Mouse (Mus musculus) layer of hippocampus, adult 9-11 months (tissue): ENCODE measurements around the gene Elf2.
"Not testable (repeated sequence)": the region's sequence is repeated elsewhere in the genome, so short reads cannot be mapped to it uniquely, and the experiment has no call there.

Source experiments
- DNase-seq: peaks from one replicate; pipeline ENCODE4 v3.0.0; 2022

The Elf2 gene

GRCm38 (mm10) chr3:51230146-51230835 lies 110.2 kb downstream of the Elf2 start:
- no peak for DNase-seq

- peak; percentile 25 for DNase-seq
Measured at GRCm38 (mm10) chr3:51229226-51229625, 111.2 kb downstream of the Elf2 start.

GRCm38 (mm10) chr3:51228821-51229205 lies 111.7 kb downstream of the Elf2 start:
- peak; percentile 75 for DNase-seq

GRCm38 (mm10) chr3:51228038-51228820 lies 112.2 kb downstream of the Elf2 start:
- DNase-seq: no peak

GRCm38 (mm10) chr3:51226601-51227000 lies 113.9 kb downstream of the Elf2 start:
- no peak for DNase-seq

GRCm38 (mm10) chr3:51225979-51226378 lies 114.5 kb downstream of the Elf2 start:
- DNase-seq: no peak

GRCm38 (mm10) chr3:51225226-51225750 lies 115.2 kb downstream of the Elf2 start:
- DNase-seq: no peak

GRCm38 (mm10) chr3:51224363-51225225 lies 115.9 kb downstream of the Elf2 start, which contains the start of gene Noct:
TSS of gene Noct (plus strand) at chr3:51224447.
- DNase-seq: peak; percentile 86

- no peak for DNase-seq
Measured at GRCm38 (mm10) chr3:51223556-51223955, 116.9 kb downstream of the Elf2 start.

GRCm38 (mm10) chr3:51222834-51223460 lies 117.5 kb downstream of the Elf2 start:
- DNase-seq: no peak

- no peak for DNase-seq
Measured at GRCm38 (mm10) chr3:51222302-51222701, 118.2 kb downstream of the Elf2 start.

- no peak for DNase-seq
Measured at GRCm38 (mm10) chr3:51221847-51222246, 118.6 kb downstream of the Elf2 start.

GRCm38 (mm10) chr3:51220846-51221245 lies 119.6 kb downstream of the Elf2 start:
- no peak for DNase-seq

- DNase-seq: no peak
Measured at GRCm38 (mm10) chr3:51219213-51219612, 121.2 kb downstream of the Elf2 start.

- DNase-seq: not testable (repeated sequence)
Measured at GRCm38 (mm10) chr3:51218385-51218784, 122.1 kb downstream of the Elf2 start.

GRCm38 (mm10) chr3:51216351-51216750 lies 124.1 kb downstream of the Elf2 start:
- DNase-seq: not testable (repeated sequence)

GRCm38 (mm10) chr3:51215681-51216080 lies 124.8 kb downstream of the Elf2 start:
- DNase-seq: no peak

- no peak for DNase-seq
Measured at GRCm38 (mm10) chr3:51213111-51213510, 127.4 kb downstream of the Elf2 start.

- no peak for DNase-seq
Measured at GRCm38 (mm10) chr3:51210485-51210884, 130.0 kb downstream of the Elf2 start.

GRCm38 (mm10) chr3:51209503-51210314 lies 130.8 kb downstream of the Elf2 start:
- no peak for DNase-seq

GRCm38 (mm10) chr3:51208633-51209032 lies 131.8 kb downstream of the Elf2 start:
- DNase-seq: no peak

GRCm38 (mm10) chr3:51206521-51206920 lies 133.9 kb downstream of the Elf2 start:
- no peak for DNase-seq
